Mouse (Mus musculus): ENCODE results near the gene Ndufs5. TPM values are rescaled to one million over a fixed set of nuclear protein-coding genes. Genes with fewer than 3 reads are reported as not detected.
A peak's percentile ranks its signal among the peaks of the same experiment; 100 is the strongest.

The Ndufs5 gene
- polyA plus RNA-seq, 1 experiment from 2014 or later, result 313 TPM

DNA sequence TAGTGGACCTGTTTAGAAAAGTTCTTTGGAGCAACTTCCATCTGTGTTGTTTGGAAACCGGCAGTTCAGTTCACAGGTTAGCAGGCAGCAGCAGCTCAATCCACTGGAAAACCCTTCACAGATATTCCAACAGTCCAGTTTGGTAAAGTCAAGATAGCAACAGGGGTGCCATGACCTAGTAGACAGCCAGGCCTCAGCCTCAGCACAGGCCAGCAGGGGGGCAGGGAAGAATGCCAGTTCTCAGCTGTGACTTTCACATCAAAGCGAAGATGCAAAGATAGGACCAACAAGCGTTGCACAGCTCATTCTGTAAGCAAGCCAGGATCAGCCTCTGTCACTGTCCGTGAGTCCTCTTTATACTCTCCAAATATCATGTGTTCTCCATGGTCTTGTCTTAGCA lies 3.8 kb upstream of the Ndufs5 start:
- DNase-seq (no peak), ATAC-seq (ENCODE audit: insufficient read depth) (no peak)
- no peak overlapping the region for H3K4me3 ChIP-seq (ENCODE audit: low read depth, low read length)
- H3K4me2 ChIP-seq, result no peak overlapping the region
- no peak overlapping the region for H3K9ac ChIP-seq
- no peaks in the 10 kb centered on the region for H3K27me3 ChIP-seq (ENCODE audit: insufficient read depth, low read length)
- TF ChIP-seq CTCF (IDR thresholded peaks at IDR 0.05; ENCODE audit: low read depth), result no peak
- no peaks in the 10 kb centered on the region for H3K36me3 ChIP-seq (ENCODE audit: insufficient read depth)
- H3K27ac ChIP-seq (ENCODE audit: low read depth), result no peak overlapping the region
- 85% methylated on average over 4 of the region's 4 CpGs for WGBS
- H3K4me1 ChIP-seq (ENCODE audit: insufficient read depth), result no peaks in the 10 kb centered on the region
- H3K9me3 ChIP-seq (ENCODE audit: low read depth, low read length), result no peaks in the 10 kb centered on the region

DNA sequence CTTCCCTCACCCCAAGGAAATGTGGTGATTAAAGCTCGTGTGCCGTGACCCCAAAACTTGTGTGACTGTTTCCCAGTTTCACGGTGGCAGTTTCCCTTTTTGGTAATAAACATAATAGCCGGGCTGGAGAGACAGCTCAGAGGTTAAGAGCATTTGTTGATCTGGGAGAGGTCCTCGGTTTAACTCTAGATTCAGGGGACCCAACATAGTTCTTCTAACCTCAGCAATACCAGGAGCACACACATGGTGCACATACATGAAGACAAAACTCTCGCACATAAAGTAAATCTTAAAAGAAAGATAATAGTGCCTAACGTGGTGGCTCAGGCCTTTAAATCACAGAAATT lies 405 bp upstream of the Ndufs5 start:
- no peak overlapping the region for H3K27ac ChIP-seq (ENCODE audit: low read depth)
- peak overlapping the region; percentile 90 for H3K9ac ChIP-seq
- no peaks in the 10 kb centered on the region for H3K27me3 ChIP-seq (ENCODE audit: insufficient read depth, low read length)
- peak overlapping the region; percentile 73 for H3K4me3 ChIP-seq (ENCODE audit: low read depth, low read length)
- peak overlapping the region; percentile 62 for H3K4me2 ChIP-seq
- no peaks in the 10 kb centered on the region for H3K4me1 ChIP-seq (ENCODE audit: insufficient read depth)
- peaks cover 15% of the 10 kb centered on the region for H3K36me3 ChIP-seq (ENCODE audit: insufficient read depth)
- ATAC-seq (ENCODE audit: insufficient read depth), result peak; percentile 15; the same call in 1 of the 2 replicates
- no peak for TF ChIP-seq CTCF (IDR thresholded peaks at IDR 0.05; ENCODE audit: low read depth)
- WGBS, result 19% methylated on average over 7 of the region's 7 CpGs
- DNase-seq, result no peak
- no peaks in the 10 kb centered on the region for H3K9me3 ChIP-seq (ENCODE audit: low read depth, low read length)

DNA sequence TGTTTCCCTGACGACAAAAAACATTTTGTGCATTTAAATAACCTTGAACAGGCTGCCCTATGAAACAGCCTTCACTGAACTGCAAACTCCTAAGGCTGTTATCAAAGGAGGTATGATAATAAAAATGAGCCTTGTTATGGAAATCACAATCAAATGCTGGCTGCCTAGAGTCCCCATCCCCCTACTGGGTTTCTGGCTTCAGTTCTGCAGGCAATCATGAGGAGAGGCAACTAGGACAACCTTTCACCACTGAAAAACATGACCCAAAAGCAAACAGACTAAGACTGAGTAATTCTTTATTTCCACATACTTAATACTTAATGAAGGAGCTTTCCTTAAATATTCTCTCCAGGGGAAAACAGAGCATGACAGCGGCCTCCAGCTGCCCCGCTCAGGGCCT lies 5.6 kb downstream of the Ndufs5 start:
- DNase-seq (no peak), ATAC-seq (ENCODE audit: insufficient read depth) (no peak)
- Histone ChIP-seq H3K27ac (ENCODE audit: low read depth) (no peak overlapping the region), H3K4me1 (ENCODE audit: insufficient read depth) (no peaks in the 10 kb centered on the region), H3K27me3 (ENCODE audit: insufficient read depth, low read length) (no peaks in the 10 kb centered on the region), H3K4me3 (ENCODE audit: low read depth, low read length) (no peak overlapping the region), H3K36me3 (ENCODE audit: insufficient read depth) (peaks cover 19% of the 10 kb centered on the region), H3K9ac (no peak overlapping the region), H3K4me2 (no peak overlapping the region), H3K9me3 (ENCODE audit: low read depth, low read length) (no peaks in the 10 kb centered on the region)
- 92% methylated on average over 1 of the region's 3 CpGs for WGBS
- no peak for TF ChIP-seq CTCF (IDR thresholded peaks at IDR 0.05; ENCODE audit: low read depth)

DNA sequence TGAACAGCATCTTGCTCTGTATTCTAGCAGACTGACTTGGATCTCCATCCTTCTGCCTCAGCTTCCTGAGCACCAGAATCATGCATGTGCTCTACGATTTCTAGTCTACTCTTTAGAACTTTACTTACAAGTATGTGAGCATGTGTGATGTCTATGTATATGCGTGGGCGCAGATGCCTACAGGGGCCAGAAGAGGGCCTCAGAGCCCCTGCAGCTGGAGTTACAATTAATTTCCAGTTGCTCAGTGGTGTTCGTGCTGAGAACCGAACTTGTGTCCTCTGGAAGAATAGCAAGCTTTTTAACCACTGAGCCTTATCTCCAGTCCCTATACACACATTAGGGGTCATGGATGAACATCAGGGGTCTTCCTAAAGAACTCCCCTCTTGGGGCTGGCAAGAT lies 10.7 kb downstream of the Ndufs5 start:
- ATAC-seq (ENCODE audit: insufficient read depth) (no peak), DNase-seq (no peak)
- H3K4me2 ChIP-seq, result no peak overlapping the region
- TF ChIP-seq CTCF (IDR thresholded peaks at IDR 0.05; ENCODE audit: low read depth), result no peak
- no peak overlapping the region for H3K4me3 ChIP-seq (ENCODE audit: low read depth, low read length)
- no peak overlapping the region for H3K9ac ChIP-seq
- H3K27ac ChIP-seq (ENCODE audit: low read depth), result no peak overlapping the region
- no peaks in the 10 kb centered on the region for H3K4me1 ChIP-seq (ENCODE audit: insufficient read depth)
- no peaks in the 10 kb centered on the region for H3K9me3 ChIP-seq (ENCODE audit: low read depth, low read length)
- no peaks in the 10 kb centered on the region for H3K27me3 ChIP-seq (ENCODE audit: insufficient read depth, low read length)
- WGBS, result 91% methylated on average over 5 of the region's 5 CpGs
- peaks cover 3% of the 10 kb centered on the region; the same call in 1 of the 2 replicates for H3K36me3 ChIP-seq (ENCODE audit: insufficient read depth)

DNA sequence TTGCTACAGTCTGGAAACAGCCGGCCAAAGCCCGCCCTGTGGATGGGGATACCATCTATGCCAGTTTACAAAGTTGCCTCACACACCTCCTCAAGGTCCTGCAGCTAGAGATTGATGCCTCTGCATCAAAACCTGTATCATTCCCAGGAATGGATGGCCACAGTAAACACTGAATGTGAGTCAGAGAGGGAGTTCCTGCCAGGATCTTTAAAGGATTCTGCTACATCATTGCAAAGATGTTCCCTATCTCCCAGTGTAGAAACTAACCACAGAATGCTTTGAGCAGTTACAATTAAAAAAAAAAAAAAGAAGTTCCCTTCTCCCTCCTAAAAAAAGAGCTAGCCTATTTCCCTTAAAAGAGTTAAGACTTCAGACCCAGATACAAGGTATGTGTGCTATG lies 12.7 kb downstream of the Ndufs5 start:
- Histone ChIP-seq H3K9ac (no peak overlapping the region), H3K27me3 (ENCODE audit: insufficient read depth, low read length) (no peaks in the 10 kb centered on the region), H3K4me3 (ENCODE audit: low read depth, low read length) (no peak overlapping the region), H3K4me1 (ENCODE audit: insufficient read depth) (no peaks in the 10 kb centered on the region), H3K9me3 (ENCODE audit: low read depth, low read length) (no peaks in the 10 kb centered on the region), H3K4me2 (no peak overlapping the region), H3K27ac (ENCODE audit: low read depth) (no peak overlapping the region), H3K36me3 (ENCODE audit: insufficient read depth) (no peaks in the 10 kb centered on the region)
- DNase-seq (no peak), ATAC-seq (ENCODE audit: insufficient read depth) (no peak)
- no peak for TF ChIP-seq CTCF (IDR thresholded peaks at IDR 0.05; ENCODE audit: low read depth)
- WGBS, result 79% methylated on average over 2 of the region's 2 CpGs

DNA sequence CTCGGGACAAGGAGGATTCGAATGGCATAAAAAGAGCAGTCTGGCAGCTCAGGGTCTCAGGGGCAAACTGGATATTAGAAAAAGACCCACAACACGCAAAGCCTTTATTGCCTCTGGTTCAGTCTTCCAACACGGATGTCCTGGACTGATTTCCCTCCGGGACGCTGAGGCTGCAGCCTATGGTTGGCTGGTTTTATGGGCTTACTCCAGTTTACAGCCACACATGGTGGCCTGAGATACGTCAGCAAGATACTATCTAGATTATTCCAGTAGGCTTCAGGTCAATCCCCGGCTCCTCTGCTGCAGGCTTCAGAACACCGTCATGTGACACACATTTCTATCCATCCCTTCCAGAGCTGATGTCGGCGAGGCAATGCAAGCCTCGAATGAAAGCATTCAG lies 24.6 kb downstream of the Ndufs5 start:
- Histone ChIP-seq H3K4me2 (no peak overlapping the region), H3K9me3 (ENCODE audit: low read depth, low read length) (no peaks in the 10 kb centered on the region), H3K4me1 (ENCODE audit: insufficient read depth) (no peaks in the 10 kb centered on the region), H3K27me3 (ENCODE audit: insufficient read depth, low read length) (no peaks in the 10 kb centered on the region), H3K36me3 (ENCODE audit: insufficient read depth) (no peaks in the 10 kb centered on the region), H3K27ac (ENCODE audit: low read depth) (no peak overlapping the region), H3K9ac (no peak overlapping the region), H3K4me3 (ENCODE audit: low read depth, low read length) (no peak overlapping the region)
- 85% methylated on average over 12 of the region's 12 CpGs for WGBS
- no peak for ATAC-seq (ENCODE audit: insufficient read depth)
- no peak for TF ChIP-seq CTCF (IDR thresholded peaks at IDR 0.05; ENCODE audit: low read depth)
- DNase-seq, result no peak

DNA sequence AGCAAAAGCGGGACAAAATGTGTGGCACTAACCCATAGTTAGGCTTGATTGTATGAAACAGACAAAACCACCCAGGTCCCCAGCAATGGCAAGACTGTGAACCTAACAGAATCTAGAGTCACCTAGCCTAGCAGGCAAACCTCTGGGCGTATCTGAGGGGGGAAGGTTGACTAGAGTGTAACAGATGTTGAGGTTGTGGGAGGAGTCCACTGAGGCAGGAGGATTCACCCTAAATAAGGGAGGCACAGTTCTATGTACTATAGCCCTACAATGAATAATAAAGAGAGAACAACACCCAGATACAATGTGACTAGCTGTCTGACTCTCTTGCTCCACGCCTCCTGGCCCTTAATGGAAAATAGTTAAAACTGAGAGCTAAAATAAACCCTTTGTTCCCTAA lies 25.9 kb downstream of the Ndufs5 start:
- no peaks in the 10 kb centered on the region for H3K4me1 ChIP-seq (ENCODE audit: insufficient read depth)
- 78% methylated on average over 3 of the region's 3 CpGs for WGBS
- TF ChIP-seq CTCF (IDR thresholded peaks at IDR 0.05; ENCODE audit: low read depth), result no peak
- no peak overlapping the region for H3K27ac ChIP-seq (ENCODE audit: low read depth)
- no peaks in the 10 kb centered on the region for H3K9me3 ChIP-seq (ENCODE audit: low read depth, low read length)
- H3K9ac ChIP-seq, result no peak overlapping the region
- H3K27me3 ChIP-seq (ENCODE audit: insufficient read depth, low read length), result no peaks in the 10 kb centered on the region
- no peak overlapping the region for H3K4me3 ChIP-seq (ENCODE audit: low read depth, low read length)
- no peak overlapping the region for H3K4me2 ChIP-seq
- no peaks in the 10 kb centered on the region for H3K36me3 ChIP-seq (ENCODE audit: insufficient read depth)
- no peak for DNase-seq
- ATAC-seq (ENCODE audit: insufficient read depth), result no peak

DNA sequence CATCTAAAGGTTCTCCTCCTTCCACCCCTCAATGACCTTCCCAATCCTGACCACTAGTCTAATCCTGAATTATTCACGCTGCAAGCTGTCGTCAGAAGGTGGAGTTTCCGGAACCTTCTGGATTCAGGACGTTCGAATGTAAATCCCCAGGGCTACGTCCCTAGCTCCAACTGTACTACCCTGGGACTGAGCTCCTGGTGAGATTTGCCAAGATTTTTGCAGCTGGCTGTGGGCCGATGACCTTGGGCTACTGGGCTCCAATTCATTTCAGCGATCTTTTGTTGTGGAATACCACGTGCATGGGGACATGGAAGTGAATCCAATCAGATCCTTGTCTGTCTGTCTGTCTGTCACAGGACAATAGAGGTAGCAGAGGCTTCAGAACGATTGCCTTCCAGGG lies 27.7 kb downstream of the Ndufs5 start:
- 77% methylated on average over 10 of the region's 10 CpGs for WGBS

More for the DNA sequence above, 27.7 kb downstream of the Ndufs5 start:
- Histone ChIP-seq H3K4me2 (no peak overlapping the region), H3K27ac (ENCODE audit: low read depth) (no peak overlapping the region), H3K9me3 (ENCODE audit: low read depth, low read length) (no peaks in the 10 kb centered on the region), H3K9ac (no peak overlapping the region), H3K4me3 (ENCODE audit: low read depth, low read length) (no peak overlapping the region), H3K36me3 (ENCODE audit: insufficient read depth) (no peaks in the 10 kb centered on the region), H3K27me3 (ENCODE audit: insufficient read depth, low read length) (peaks cover 16% of the 10 kb centered on the region), H3K4me1 (ENCODE audit: insufficient read depth) (no peaks in the 10 kb centered on the region)
- DNase-seq (no peak), ATAC-seq (ENCODE audit: insufficient read depth) (no peak)
- no peak for TF ChIP-seq CTCF (IDR thresholded peaks at IDR 0.05; ENCODE audit: low read depth)
